Mouse (Mus musculus) intestine, embryonic 15.5 days (tissue): ENCODE results near the gene Ccr5. TPM values are rescaled to one million over a fixed set of nuclear protein-coding genes. Genes with fewer than 3 reads are reported as not detected.
A peak's percentile ranks its signal among the peaks of the same experiment; 100 is the strongest.
"Not testable (repeated sequence)": the region's sequence is repeated elsewhere in the genome, so short reads cannot be mapped to it uniquely, and the experiment has no call there.

Experiments used
- ATAC-seq: fragments of 200-750 bp; cut with Nextera tagmentation; 2 replicates; pipeline ENCODE4 v1.8.0; 2017; ENCODE audit warnings: moderate TSS enrichment, moderate library complexity
- H3K27ac ChIP-seq: fragments of 300-500 bp; sonication (generic); 2 replicates; pipeline ENCODE4 v1.5.1; 2015; ENCODE audit warnings: mild to moderate bottlenecking, inconsistent platforms
- H3K27me3 ChIP-seq: fragments of 300-500 bp; sonication (generic); replicated peaks from 2 replicates; pipeline ENCODE4 v1.6.1; 2015; ENCODE audit warnings: inconsistent platforms
- H3K36me3 ChIP-seq: fragments of 300-500 bp; sonication (generic); 2 replicates; pipeline ENCODE4 v1.6.1; 2015; ENCODE audit warnings: inconsistent platforms
- H3K4me1 ChIP-seq: fragments of 300-500 bp; sonication (generic); replicated peaks from 2 replicates; pipeline ENCODE4 v1.6.1; 2015; ENCODE audit warnings: inconsistent platforms
- H3K4me2 ChIP-seq: fragments of 300-500 bp; sonication (generic); replicated peaks from 2 replicates; pipeline ENCODE4 v1.6.1; 2015; ENCODE audit warnings: mild to moderate bottlenecking, inconsistent platforms
- H3K4me3 ChIP-seq: fragments of 300-500 bp; sonication (generic); replicated peaks from 2 replicates; pipeline ENCODE4 v1.5.1; 2015; ENCODE audit warnings: inconsistent platforms
- H3K9ac ChIP-seq: fragments of 300-500 bp; sonication (generic); 2 replicates; pipeline ENCODE4 v1.6.1; 2015; ENCODE audit warnings: inconsistent platforms
- H3K9me3 ChIP-seq: fragments of 300-500 bp; sonication (generic); 2 replicates; pipeline ENCODE4 v1.6.1; 2016; ENCODE audit warnings: inconsistent platforms
- WGBS: fragments of 180-500 bp; shearing (Covaris S2); methylation state at CpG from one replicate; pipeline ENCODE4 v1.1.7; 2015; 5-methylcytosine and 5-hydroxymethylcytosine counted together
- polyA plus RNA-seq: library from polyadenylated mRNA; unstranded; fragments of >200 nt; fragmentation: Nextera tagmentation; extraction: Ambion mirVana; gene quantifications from 2 replicates; pipeline ENCODE4 v1.2.1, GENCODE M21; 2015

Ccr5 gene
- polyA plus RNA-seq = 1.1 and 1.3 TPM in 2 replicates

DNA sequence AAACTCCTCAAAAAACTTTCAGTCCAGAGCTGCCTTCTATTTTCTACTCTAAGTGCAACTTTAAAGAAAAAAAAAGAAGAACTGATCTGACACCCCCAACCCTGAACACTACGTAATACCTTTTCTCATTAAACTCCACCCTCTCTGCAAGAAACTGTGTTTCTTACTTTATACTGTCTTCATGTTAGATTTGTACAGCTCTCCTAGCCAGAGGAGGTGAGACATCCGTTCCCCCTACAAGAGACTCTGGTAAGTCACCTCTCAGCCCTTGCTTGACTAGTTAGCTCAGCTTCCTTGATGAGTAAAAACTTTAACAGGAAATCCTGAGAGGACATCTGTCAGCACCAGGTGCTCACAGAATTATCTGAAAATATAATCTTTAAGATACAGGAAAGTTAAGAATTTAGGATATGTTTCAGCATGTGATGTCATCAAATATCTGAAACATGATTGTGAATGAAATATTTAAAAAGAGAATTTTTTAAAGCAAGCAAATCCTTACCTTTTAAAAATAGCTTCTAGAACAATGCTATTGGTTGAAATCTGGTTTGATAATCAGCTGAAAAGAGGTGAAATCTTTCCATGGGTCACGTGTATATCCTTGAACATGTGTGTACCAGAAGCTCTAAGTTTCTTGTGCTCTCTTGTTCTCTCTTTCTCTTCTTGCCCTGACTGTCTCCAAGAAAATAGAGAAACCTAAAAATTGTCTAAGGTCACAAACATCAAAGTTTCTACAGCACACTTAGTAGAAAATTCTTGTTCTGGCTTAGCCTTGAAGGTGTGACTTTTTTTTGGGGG is at the start of gene Ccr5:
TSS of gene Ccr5 (plus strand) at position 157 of the 798 bp plus-strand sequence.
- no peak within 1 kb of the TSS for H3K4me2 ChIP-seq
- ATAC-seq = no peak
- WGBS = 74% methylated on average over 3 of the region's 3 CpGs
- no peaks in the 10 kb centered on the region for H3K27me3 ChIP-seq
- no peaks in the 10 kb centered on the region for H3K4me1 ChIP-seq
- no peak within 1 kb of the TSS for H3K4me3 ChIP-seq
- H3K9ac ChIP-seq = no peak within 1 kb of the TSS
- no peak within 1 kb of the TSS for H3K27ac ChIP-seq
- no peaks in the 10 kb centered on the region for H3K9me3 ChIP-seq
- no peaks in the 10 kb centered on the region for H3K36me3 ChIP-seq

DNA sequence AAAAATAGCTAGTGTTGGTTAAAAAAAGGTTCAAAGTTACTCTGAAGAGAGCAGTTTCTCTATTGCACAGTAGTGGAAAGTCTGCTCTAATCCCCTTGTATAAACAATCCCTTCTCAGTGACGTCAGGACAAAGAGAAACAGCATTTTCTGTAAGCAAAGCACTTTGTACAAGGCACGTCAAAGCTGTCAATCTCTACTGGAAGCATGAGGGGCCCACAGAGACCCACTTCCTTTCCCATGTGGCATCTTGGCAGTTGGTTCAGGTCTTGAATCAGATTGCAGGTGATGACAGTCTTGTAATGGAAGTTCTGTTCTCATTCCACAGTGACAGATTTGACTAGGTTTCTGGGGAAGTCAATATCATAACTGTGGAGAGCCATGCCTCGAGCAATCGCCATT is 41.5 kb upstream of the Ccr5 start:
- Histone ChIP-seq H3K9me3 (no peaks in the 10 kb centered on the region), H3K4me3 (no peak overlapping the region), H3K27ac (no peak overlapping the region), H3K4me1 (no peaks in the 10 kb centered on the region), H3K4me2 (no peak overlapping the region), H3K36me3 (no peaks in the 10 kb centered on the region), H3K9ac (no peak overlapping the region), H3K27me3 (no peaks in the 10 kb centered on the region)
- no peak for ATAC-seq
- WGBS = 56% methylated on average over 4 of the region's 4 CpGs

DNA sequence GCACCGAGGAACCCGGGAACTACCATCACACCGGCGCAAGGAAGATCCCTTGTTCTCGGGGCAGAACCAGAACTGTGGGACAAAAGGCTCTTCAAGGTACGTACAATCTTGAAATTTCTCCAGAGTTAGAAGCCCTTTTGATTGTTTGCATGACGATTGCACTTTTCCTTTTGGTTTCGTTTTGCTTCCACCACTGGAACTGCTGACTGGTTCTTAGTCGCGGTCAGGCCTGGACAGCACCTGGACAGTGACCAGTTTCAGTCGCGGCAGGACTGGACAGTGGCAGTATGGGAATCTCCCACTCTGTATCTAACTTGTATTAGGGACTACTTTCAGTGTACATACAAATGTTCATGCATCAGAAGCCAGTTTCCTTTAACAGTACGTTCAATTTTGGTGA is 40.9 kb upstream of the Ccr5 start:
- not testable (repeated sequence) for H3K9me3 ChIP-seq, H3K9ac ChIP-seq, H3K36me3 ChIP-seq, H3K4me2 ChIP-seq, H3K4me3 ChIP-seq, H3K4me1 ChIP-seq, H3K27me3 ChIP-seq, H3K27ac ChIP-seq, ATAC-seq
- 91% methylated on average over 13 of the region's 13 CpGs for WGBS

DNA sequence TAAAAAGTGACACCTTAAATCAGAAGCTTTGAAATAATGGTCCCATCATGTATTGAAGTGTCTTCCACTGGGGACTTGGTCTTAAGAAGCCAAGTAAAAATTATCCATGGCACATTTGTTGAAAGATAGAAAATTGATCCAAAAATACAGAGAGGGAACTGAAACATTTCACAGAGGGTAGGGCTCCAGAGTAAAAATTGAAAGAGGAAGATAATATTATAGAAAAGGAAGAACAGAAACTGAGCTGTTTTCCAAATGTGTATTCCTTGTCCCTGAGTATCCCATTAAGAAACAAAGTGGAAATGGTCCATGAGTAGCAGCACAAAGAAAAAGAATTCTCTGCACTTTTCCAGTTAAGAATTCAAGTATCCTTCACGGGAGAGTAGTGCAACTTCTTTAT is 30.9 kb upstream of the Ccr5 start:
- no peak overlapping the region for H3K4me3 ChIP-seq
- H3K27ac ChIP-seq = no peak overlapping the region
- H3K9me3 ChIP-seq = no peaks in the 10 kb centered on the region
- H3K9ac ChIP-seq = no peak overlapping the region
- H3K4me2 ChIP-seq = no peak overlapping the region
- H3K4me1 ChIP-seq = no peaks in the 10 kb centered on the region
- no peaks in the 10 kb centered on the region for H3K27me3 ChIP-seq
- no peak for ATAC-seq
- no peaks in the 10 kb centered on the region for H3K36me3 ChIP-seq
- WGBS = 90% methylated on average over 1 of the region's 1 CpGs

DNA sequence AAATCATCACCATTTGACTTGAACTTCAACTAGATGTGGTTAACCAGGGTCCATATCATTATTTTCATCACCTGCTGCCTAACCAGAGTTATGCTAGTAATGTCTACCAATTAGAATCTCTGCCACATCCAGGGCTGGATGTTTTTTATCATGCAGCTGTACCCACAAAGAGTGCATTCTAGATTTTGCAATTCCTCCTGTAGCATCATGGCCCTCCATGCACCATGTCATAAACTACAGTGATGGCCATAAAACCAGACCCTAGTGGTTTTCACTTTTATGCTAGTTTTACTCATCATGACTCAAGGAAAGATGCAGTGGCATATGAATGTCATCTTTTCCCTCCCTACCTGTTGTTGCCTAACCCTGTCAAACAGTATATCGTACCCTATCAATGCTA is 22.2 kb upstream of the Ccr5 start:
- 85% methylated on average over 1 of the region's 1 CpGs for WGBS
- no peak overlapping the region for H3K4me3 ChIP-seq
- ATAC-seq = no peak

DNA sequence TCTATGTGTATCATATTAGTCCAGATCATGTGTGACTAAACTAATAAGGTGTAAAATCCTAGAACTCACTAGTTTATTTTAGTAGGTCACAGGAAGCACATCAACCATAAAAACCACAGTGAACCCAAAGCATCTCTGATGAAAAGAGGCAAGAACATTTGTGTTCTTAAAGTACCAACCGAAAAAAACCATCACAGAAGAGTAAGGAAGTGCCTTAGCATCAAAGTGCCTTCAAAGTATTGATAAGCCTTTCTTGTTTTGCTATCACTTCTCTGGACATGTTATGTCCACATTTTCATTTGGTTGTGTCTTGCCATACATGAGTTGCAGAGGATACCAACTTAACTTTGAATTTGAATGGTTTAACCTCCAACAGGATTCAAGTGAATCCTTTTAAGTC is 21.0 kb upstream of the Ccr5 start:
- Histone ChIP-seq H3K27ac (no peak overlapping the region), H3K36me3 (no peaks in the 10 kb centered on the region), H3K9me3 (no peaks in the 10 kb centered on the region), H3K4me2 (no peak overlapping the region), H3K4me1 (no peaks in the 10 kb centered on the region), H3K9ac (no peak overlapping the region), H3K4me3 (no peak overlapping the region), H3K27me3 (no peaks in the 10 kb centered on the region)
- whole genome bisulfite sequencing = 70% methylated on average over 1 of the region's 1 CpGs
- ATAC-seq = no peak

More for the DNA sequence above, 22.2 kb upstream of the Ccr5 start:
- Histone ChIP-seq H3K4me1 (no peaks in the 10 kb centered on the region), H3K4me2 (no peak overlapping the region), H3K9me3 (no peaks in the 10 kb centered on the region), H3K36me3 (no peaks in the 10 kb centered on the region), H3K27me3 (no peaks in the 10 kb centered on the region), H3K9ac (no peak overlapping the region), H3K27ac (no peak overlapping the region)

DNA sequence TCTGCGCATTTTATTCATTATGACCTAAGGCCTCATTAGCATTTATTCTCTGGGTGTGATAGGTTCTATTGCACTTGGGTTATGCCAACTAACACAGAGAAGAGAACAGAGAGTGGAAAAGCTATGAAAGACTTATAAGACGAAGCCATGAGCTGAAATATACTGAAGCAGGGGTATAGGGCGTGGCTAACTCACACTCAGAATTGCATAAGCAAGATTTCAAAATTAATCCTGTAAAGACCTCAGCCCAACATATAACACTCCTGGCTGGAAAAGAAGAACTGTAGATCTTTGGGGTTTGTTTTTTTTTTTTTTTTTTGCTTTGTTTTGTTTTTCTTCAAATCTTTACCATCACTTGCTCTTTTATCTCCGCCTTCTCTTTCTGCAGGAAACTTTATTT is 19.6 kb upstream of the Ccr5 start, which contains the start of gene Ccr2:
TSS of gene Ccr2 (plus strand) at position 228 of the 400 bp plus-strand sequence.
- H3K9ac ChIP-seq = no peak within 1 kb of the TSS
- H3K36me3 ChIP-seq = no peaks in the 10 kb centered on the region
- H3K4me1 ChIP-seq = no peaks in the 10 kb centered on the region
- 85% methylated on average over 4 of the region's 4 CpGs for WGBS
- H3K4me2 ChIP-seq = no peak within 1 kb of the TSS
- no peak within 1 kb of the TSS for H3K4me3 ChIP-seq
- no peak within 1 kb of the TSS for H3K27ac ChIP-seq
- no peaks in the 10 kb centered on the region for H3K9me3 ChIP-seq
- H3K27me3 ChIP-seq = no peaks in the 10 kb centered on the region
- no peak for ATAC-seq

DNA sequence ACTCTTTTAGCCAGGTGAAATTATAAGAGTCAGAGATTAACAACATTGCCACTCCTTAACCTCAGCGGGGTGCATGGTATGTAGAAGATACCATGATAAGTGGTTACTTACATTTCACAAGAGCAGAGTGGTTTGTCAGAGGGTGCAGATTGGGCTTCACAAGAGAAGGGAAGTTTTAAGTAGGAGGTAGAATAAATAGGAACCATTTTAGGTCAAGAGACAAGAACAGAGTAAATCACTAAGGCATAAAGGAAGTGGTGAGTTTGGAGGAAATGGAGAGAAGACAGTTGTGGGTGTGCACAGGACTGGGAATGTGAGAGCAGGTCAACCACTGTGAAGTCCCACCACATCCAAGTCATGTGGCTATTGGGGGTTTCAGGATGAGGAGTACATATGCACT is 18.1 kb upstream of the Ccr5 start:
- no peaks in the 10 kb centered on the region for H3K4me1 ChIP-seq
- no peaks in the 10 kb centered on the region for H3K9me3 ChIP-seq
- no peaks in the 10 kb centered on the region for H3K36me3 ChIP-seq
- H3K27ac ChIP-seq = no peak overlapping the region
- H3K9ac ChIP-seq = no peak overlapping the region
- ATAC-seq = no peak
- 64% methylated on average over 1 of the region's 1 CpGs for WGBS
- H3K27me3 ChIP-seq = no peaks in the 10 kb centered on the region
- H3K4me3 ChIP-seq = no peak overlapping the region
- H3K4me2 ChIP-seq = no peak overlapping the region

DNA sequence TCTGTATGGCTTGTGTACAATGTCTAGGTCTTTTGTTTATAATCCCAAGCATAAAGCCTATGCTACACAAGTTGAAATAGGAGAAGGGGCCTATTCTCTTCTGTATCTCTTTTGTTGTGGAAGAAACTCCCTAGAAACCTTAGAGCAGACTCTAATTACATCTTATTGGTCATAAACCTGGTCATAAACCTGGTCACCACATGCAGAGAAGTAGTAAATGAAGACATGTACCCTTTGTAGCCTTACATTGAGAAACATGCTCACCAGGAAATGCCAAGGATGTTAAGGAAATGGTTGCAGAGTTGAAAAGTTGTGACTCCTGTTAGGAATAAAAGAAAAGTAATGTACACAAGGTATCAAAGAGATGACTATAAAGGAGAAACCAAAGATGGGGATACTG is 16.1 kb upstream of the Ccr5 start:
- Histone ChIP-seq H3K9ac (no peak overlapping the region), H3K4me3 (no peak overlapping the region), H3K4me1 (no peaks in the 10 kb centered on the region), H3K36me3 (no peaks in the 10 kb centered on the region), H3K4me2 (no peak overlapping the region), H3K27ac (no peak overlapping the region), H3K9me3 (no peaks in the 10 kb centered on the region), H3K27me3 (no peaks in the 10 kb centered on the region)
- ATAC-seq = peak; percentile 53; the same call in 1 of the 2 replicates

DNA sequence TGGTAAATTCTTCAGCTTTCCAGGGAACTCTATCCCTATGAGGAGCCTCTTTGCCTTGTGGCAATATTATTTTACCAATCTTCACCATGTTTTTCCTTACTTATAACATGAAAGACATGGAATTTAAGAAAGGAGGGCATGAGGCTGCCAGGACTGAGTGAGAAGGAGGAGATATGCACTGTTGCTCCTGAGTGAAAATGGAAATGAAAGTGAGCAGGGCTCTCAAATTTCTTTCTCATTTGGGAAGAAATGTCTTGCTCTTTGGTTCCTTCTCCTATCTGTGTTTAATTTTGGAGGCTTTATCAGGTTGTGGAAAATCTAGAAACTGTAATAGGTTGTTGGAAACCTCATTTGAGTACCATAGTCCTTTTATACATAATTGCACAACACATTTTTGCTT is 14.1 kb upstream of the Ccr5 start:
- ATAC-seq = no peak
- no peaks in the 10 kb centered on the region for H3K36me3 ChIP-seq

DNA sequence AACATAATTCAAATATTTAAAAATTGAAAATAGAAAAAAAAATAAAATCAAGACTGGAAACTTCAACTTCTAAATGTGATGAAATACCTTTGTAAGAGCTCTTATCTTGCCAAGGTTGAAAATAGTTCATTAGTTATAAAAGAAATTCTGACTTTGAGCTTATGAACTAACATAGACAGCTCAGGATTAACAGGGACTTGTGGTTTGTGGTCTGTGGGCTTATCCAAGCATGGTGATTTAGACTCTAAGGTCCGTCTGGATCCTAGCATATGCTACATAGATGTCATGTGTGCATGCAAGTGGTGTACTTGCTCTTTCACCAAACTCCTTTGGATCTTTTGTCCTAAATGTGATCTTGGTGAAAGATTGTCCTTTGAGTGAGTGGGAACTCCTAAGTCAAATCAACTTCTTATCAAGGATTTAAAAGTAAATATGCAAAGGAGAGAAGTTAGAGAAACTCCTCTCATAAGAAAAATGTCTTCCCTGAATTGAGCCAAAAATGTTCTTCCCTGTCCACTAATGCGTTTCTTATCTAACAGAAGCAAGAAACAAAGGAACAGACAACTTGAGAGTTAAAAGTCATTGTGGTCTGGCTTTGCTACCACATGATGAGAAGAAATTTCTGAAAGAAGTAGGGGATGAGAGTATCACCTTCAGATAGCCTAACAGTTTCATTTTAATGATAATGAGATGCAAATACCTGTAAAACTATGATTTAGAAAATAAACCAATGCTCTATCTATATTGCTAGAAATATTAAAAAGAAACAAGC is 12.8 kb upstream of the Ccr5 start:
- no peak overlapping the region for H3K9ac ChIP-seq
- no peaks in the 10 kb centered on the region for H3K4me1 ChIP-seq
- no peaks in the 10 kb centered on the region for H3K36me3 ChIP-seq
- no peak overlapping the region for H3K27ac ChIP-seq
- WGBS = 65% methylated on average over 2 of the region's 2 CpGs
- no peaks in the 10 kb centered on the region for H3K9me3 ChIP-seq
- H3K27me3 ChIP-seq = no peaks in the 10 kb centered on the region
- ATAC-seq = no peak
- H3K4me3 ChIP-seq = no peak overlapping the region
- no peak overlapping the region for H3K4me2 ChIP-seq

More for the DNA sequence above, 14.1 kb upstream of the Ccr5 start:
- H3K9ac ChIP-seq = no peak overlapping the region
- no peaks in the 10 kb centered on the region for H3K4me1 ChIP-seq
- H3K4me3 ChIP-seq = no peak overlapping the region
- no peaks in the 10 kb centered on the region for H3K9me3 ChIP-seq
- H3K27ac ChIP-seq = no peak overlapping the region
- no peak overlapping the region for H3K4me2 ChIP-seq
- H3K27me3 ChIP-seq = no peaks in the 10 kb centered on the region

DNA sequence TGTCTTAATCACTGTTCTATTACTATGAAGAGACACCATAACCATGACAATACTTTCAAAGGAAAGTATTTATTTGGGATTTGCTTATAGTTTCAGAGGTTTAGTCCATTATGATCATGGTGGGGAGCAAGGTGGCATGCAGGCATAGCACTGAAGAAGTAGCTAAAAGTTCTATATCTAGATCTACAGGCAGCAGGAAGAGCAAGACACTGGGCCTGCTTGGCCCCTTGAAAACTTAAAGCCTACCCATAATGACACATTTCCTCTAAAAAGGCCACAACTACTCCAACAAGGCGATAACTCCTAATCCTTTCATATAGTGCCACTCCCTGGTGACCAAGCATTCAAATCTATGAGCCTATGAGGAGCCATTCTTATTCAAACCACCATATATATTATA is 9.3 kb upstream of the Ccr5 start:
- no peak overlapping the region for H3K4me3 ChIP-seq
- no peak overlapping the region for H3K4me2 ChIP-seq
- no peaks in the 10 kb centered on the region for H3K4me1 ChIP-seq
- no peak overlapping the region for H3K9ac ChIP-seq
- H3K9me3 ChIP-seq = no peaks in the 10 kb centered on the region
- WGBS = 81% methylated on average over 1 of the region's 1 CpGs
- no peaks in the 10 kb centered on the region for H3K27me3 ChIP-seq
- no peaks in the 10 kb centered on the region for H3K36me3 ChIP-seq
- ATAC-seq = no peak
- no peak overlapping the region for H3K27ac ChIP-seq
